Mouse (Mus musculus) hindbrain, embryonic 12.5 days (tissue): ENCODE measurements at regions not wholly inside any gene's neighbourhood (a gene's known extent, or its start where the extent isn't known, plus 50 kb on each side); places are given as distances from the start of the nearest gene placed in this dataset.
A peak's percentile ranks its signal among the peaks of the same experiment; 100 is the strongest.

Source experiments
- ATAC-seq: fragments of 200-750 bp; cut with Nextera tagmentation; 2 replicates; pipeline ENCODE4 v1.8.0; 2017; ENCODE audit warnings: moderate TSS enrichment; ENCODE audit not compliant: low FRiP score
- H3K27ac ChIP-seq: fragments of 300-500 bp; sonication (generic); 2 replicates; pipeline ENCODE4 v1.5.1; 2016; ENCODE audit warnings: mild to moderate bottlenecking
- H3K27me3 ChIP-seq: fragments of 300-500 bp; sonication (generic); 2 replicates; pipeline ENCODE4 v1.6.1; 2016; ENCODE audit warnings: mild to moderate bottlenecking
- H3K36me3 ChIP-seq: fragments of 300-500 bp; sonication (generic); 2 replicates; pipeline ENCODE4 v1.6.1; 2016; ENCODE audit warnings: mild to moderate bottlenecking
- H3K4me1 ChIP-seq: fragments of 300-500 bp; sonication (generic); 2 replicates; pipeline ENCODE4 v1.6.1; 2016
- H3K4me2 ChIP-seq: fragments of 300-500 bp; sonication (generic); replicated peaks from 2 replicates; pipeline ENCODE4 v1.6.1; 2016; ENCODE audit warnings: mild to moderate bottlenecking
- H3K4me3 ChIP-seq: fragments of 300-500 bp; sonication (generic); 2 replicates; pipeline ENCODE4 v1.5.1; 2016; ENCODE audit warnings: mild to moderate bottlenecking
- H3K9ac ChIP-seq: fragments of 300-500 bp; sonication (generic); 2 replicates; pipeline ENCODE4 v1.6.1; 2016; ENCODE audit warnings: mild to moderate bottlenecking, moderate library complexity
- H3K9me3 ChIP-seq: fragments of 300-500 bp; sonication (generic); replicated peaks from 2 replicates; pipeline ENCODE4 v1.6.1; 2016; ENCODE audit warnings: mild to moderate bottlenecking
- WGBS: fragments of 180-500 bp; shearing (Covaris S2); methylation state at CpG from one replicate; pipeline ENCODE4 v1.1.7; 2016; 5-methylcytosine and 5-hydroxymethylcytosine counted together

DNA sequence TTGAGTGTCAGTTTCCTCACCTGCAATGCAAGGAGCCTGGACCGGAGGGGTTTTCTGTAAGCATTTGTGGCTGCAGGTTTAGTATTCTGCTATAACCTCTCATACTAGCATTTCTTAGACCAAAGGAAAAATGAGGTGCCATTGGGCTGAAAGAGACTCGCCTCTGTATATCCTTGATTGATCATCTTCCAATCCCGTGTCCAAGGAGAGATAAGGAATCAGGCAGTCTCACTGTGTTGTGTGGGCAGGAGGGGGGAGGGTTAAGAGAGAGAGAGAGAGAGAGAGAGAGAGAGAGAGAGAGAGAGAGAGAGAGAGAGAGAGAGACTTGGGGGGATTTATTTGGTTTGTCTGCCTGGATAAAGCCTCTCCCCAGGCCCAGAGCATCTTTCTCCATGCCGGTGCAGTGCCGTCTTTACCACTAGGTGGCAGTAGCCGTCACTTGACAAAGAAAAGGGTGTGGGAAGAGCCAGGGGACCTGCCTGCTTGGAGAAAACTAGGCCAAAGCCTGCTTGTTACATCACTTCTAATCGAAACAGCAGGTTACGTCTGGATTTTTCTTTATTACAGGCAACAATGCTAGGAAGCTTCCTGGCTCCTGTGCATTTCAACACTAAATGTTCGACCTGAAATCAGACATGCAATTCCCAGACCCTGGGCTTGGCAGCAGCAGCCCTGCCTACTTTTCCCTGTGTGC is 56.1 kb upstream of the Ces5a start:
- Histone ChIP-seq H3K4me1 (peaks cover 2% of the 10 kb centered on the region; the same call in 1 of the 2 replicates), H3K36me3 (no peaks in the 10 kb centered on the region), H3K27ac (no peak overlapping the region), H3K9ac (no peak overlapping the region), H3K4me2 (no peak overlapping the region), H3K4me3 (no peak overlapping the region), H3K9me3 (no peaks in the 10 kb centered on the region), H3K27me3 (no peaks in the 10 kb centered on the region)
- ATAC-seq: peak; percentile 71; the same call in 1 of the 2 replicates
- WGBS: 39% methylated on average over 9 of the region's 9 CpGs

DNA sequence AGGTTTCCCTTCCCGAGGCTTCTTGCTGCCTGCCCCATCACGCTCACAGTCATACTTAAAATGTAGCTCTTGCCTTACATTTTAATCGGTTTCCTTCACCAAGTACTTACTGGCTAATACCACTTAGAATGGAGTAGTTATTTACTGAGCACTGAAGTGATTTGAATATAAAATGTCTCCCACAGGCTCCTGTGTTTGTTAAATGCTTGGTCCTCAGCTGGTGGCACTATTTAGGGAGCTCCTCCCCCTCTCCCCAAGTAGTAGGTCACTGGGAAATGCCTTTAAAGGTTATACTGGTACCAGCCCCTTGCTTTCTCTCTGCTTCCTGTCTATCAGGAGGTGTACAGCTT is 56.6 kb upstream of the Ces5a start:
- H3K9ac ChIP-seq: no peak overlapping the region
- no peak overlapping the region for H3K27ac ChIP-seq
- H3K36me3 ChIP-seq: no peaks in the 10 kb centered on the region
- H3K27me3 ChIP-seq: no peaks in the 10 kb centered on the region
- ATAC-seq: no peak
- H3K9me3 ChIP-seq: no peaks in the 10 kb centered on the region
- H3K4me1 ChIP-seq: peaks cover 2% of the 10 kb centered on the region; the same call in 1 of the 2 replicates
- no peak overlapping the region for H3K4me3 ChIP-seq
- 20% methylated on average over 3 of the region's 3 CpGs for WGBS
- no peak overlapping the region for H3K4me2 ChIP-seq

DNA sequence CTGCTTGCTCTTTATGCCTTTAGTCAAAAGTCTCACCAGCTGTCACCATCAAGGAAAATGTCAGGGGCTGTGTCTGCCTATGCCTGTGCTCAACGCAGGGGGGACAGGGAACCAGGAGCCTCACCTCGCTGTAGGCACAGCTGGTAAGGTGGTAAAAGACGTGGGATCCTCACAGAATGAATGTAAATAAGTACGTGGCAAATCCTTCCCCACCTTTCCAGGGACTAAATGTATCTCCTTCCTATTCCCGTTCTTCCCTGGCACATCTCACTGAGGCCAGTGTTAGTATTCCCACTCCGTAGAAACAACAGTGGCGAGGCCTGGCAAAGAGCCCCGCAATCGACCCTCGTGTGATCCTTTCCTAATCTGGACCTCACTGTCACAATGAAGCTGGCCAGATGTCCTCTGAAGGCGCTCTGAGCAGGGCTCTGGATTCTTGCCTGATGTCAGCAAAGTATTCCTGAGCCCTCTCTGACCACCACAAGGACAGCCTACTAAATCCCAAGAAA is 63.0 kb upstream of the Ces5a start:
- Histone ChIP-seq H3K27me3 (no peaks in the 10 kb centered on the region), H3K9me3 (no peaks in the 10 kb centered on the region), H3K4me1 (peaks cover 9% of the 10 kb centered on the region; the same call in 1 of the 2 replicates), H3K27ac (no peak overlapping the region), H3K9ac (no peak overlapping the region), H3K36me3 (no peaks in the 10 kb centered on the region), H3K4me3 (no peak overlapping the region), H3K4me2 (no peak overlapping the region)
- ATAC-seq: no peak
- 57% methylated on average over 11 of the region's 11 CpGs for WGBS

DNA sequence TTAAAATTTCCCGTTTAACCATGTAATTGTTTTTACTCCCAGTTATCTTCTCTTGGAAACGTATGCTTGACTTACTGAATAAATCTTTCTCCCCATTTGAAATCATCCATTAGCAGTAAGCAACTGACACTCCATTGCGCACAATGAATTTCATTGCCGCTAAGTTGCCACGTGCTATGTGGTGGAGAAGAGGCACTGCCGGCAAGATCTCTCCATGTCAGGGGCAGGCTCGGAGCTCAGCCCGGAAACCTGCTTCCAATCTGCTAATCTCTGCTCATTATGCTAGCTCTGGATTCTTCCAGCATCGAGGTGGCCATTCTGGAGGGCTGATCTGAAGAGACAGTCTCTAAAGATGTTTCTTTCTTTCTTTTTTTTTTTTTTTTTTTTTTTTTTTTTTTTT is 63.7 kb upstream of the Ces5a start:
- H3K27ac ChIP-seq: no peak overlapping the region
- peaks cover 9% of the 10 kb centered on the region; the same call in 1 of the 2 replicates for H3K4me1 ChIP-seq
- no peak for ATAC-seq
- H3K27me3 ChIP-seq: no peaks in the 10 kb centered on the region
- no peaks in the 10 kb centered on the region for H3K9me3 ChIP-seq
- no peak overlapping the region for H3K4me3 ChIP-seq
- 67% methylated on average over 9 of the region's 9 CpGs for WGBS
- H3K36me3 ChIP-seq: no peaks in the 10 kb centered on the region
- H3K4me2 ChIP-seq: no peak overlapping the region
- no peak overlapping the region for H3K9ac ChIP-seq

DNA sequence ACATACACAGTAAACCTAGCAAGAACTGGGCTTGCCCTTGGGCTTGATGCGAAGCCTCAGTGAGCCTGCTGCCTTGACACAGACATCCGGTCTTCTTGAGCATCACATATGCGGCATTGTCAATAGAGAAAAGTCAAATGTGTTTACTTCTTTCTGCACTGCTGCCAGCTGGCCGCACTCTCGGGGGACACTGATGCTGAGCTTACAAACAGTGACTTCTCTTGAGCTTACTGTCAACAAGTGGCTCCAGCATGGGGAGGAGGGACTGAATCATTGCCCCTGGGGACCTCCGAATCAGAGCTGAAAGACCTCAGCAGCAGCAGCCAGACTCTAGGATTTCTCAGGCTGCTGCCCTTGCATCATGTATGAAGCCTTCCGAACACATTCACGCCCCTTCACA is 64.1 kb upstream of the Ces5a start:
- H3K36me3 ChIP-seq: no peaks in the 10 kb centered on the region
- peaks cover 9% of the 10 kb centered on the region; the same call in 1 of the 2 replicates for H3K4me1 ChIP-seq
- WGBS: 61% methylated on average over 8 of the region's 8 CpGs
- no peak overlapping the region for H3K4me3 ChIP-seq
- no peak overlapping the region for H3K4me2 ChIP-seq
- H3K9me3 ChIP-seq: no peaks in the 10 kb centered on the region
- ATAC-seq: peak; percentile 32; the same call in 1 of the 2 replicates
- H3K27ac ChIP-seq: no peak overlapping the region
- H3K9ac ChIP-seq: no peak overlapping the region
- no peaks in the 10 kb centered on the region for H3K27me3 ChIP-seq

DNA sequence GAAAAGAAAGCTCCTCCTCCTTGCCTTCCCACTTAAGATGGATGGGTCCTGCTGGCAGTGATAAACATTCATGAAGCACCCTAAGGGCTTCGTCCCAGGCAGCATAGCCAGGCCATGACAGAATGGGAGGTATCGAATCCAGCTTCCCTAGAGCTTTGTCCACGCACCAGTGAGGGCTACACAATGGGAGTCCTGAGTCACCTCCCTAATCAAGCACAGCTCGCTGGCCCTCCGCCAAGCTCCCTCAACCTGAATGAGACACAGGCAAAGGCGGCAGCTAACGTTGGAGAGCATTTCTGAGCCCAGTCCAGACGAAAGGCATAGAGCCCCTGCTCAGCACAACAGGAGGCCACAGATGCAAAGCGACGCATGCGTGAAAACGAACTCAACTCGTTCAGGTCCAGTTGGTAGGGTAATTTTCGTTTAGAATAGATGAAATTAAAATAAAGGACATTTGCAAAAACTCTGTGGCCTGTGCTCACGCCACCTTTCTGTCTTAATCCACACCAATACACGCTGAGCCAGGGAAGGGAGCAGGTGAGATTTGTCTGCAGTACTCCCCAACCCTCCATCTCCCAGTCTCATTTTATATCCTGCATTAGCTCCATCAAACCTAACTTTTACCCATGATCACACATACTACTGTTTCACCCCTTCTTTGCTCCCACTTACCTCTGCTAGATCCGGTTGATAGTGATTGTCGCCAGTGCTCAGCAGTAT is 91.3 kb upstream of the Ces5a start:
- 18% methylated on average over 18 of the region's 18 CpGs for WGBS
- H3K4me2 ChIP-seq: peak overlapping the region; percentile 39
- no peaks in the 10 kb centered on the region for H3K9me3 ChIP-seq
- no peak overlapping the region for H3K9ac ChIP-seq
- no peak overlapping the region for H3K4me3 ChIP-seq
- no peaks in the 10 kb centered on the region for H3K27me3 ChIP-seq
- no peaks in the 10 kb centered on the region for H3K36me3 ChIP-seq
- peak; percentile 93 for ATAC-seq
- H3K4me1 ChIP-seq: peaks cover 12% of the 10 kb centered on the region
- peak overlapping the region; percentile 64 for H3K27ac ChIP-seq

DNA sequence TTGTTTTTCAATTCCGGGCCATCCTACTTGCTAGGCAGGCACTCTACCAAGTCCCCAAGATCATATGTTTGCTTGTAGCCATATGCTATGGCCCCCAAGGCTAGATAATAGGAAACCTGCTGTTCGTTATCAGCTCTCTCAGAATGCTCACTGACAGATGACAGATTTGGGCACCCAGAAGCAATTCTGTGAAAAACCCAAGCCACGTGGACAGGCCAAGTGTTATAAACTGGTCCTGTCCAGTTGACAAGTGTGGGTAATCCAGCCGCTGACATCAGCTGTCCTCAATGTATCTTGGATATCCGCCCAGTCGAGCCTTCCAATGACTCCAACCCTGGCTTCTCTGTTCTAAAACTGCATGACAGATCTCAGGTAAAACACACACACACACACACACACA is 92.0 kb upstream of the Ces5a start:
- H3K36me3 ChIP-seq: no peaks in the 10 kb centered on the region
- no peaks in the 10 kb centered on the region for H3K9me3 ChIP-seq
- no peak overlapping the region for H3K27ac ChIP-seq
- no peak overlapping the region for H3K9ac ChIP-seq
- peak; percentile 36; the same call in 1 of the 2 replicates for ATAC-seq
- no peaks in the 10 kb centered on the region for H3K27me3 ChIP-seq
- H3K4me1 ChIP-seq: peaks cover 12% of the 10 kb centered on the region
- H3K4me3 ChIP-seq: no peak overlapping the region
- no peak overlapping the region for H3K4me2 ChIP-seq
- 56% methylated on average over 6 of the region's 6 CpGs for WGBS

DNA sequence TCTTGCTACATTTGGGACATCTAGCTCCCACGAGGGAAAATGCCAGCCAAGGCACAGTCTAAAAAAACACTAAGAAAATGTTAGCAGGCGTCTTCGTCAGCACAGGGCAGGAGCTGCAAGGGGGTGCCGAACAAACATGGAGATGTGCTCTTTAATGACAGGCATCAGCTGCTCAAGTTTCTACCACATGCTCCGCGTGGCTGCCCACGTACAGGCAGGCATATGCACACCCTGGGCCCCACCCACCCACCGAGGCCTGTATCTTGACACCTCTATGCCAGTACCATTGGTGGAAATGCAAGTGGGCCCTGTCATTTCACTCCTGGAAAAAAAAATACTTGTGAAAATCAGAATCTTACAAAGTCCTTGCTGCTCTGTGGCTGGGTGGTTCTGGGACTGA is 97.3 kb upstream of the Ces5a start:
- ATAC-seq: no peak
- Histone ChIP-seq H3K27ac (no peak overlapping the region), H3K4me3 (no peak overlapping the region), H3K4me1 (no peaks in the 10 kb centered on the region), H3K4me2 (no peak overlapping the region), H3K9me3 (no peaks in the 10 kb centered on the region), H3K9ac (no peak overlapping the region), H3K27me3 (no peaks in the 10 kb centered on the region), H3K36me3 (no peaks in the 10 kb centered on the region)
- 83% methylated on average over 8 of the region's 8 CpGs for WGBS

DNA sequence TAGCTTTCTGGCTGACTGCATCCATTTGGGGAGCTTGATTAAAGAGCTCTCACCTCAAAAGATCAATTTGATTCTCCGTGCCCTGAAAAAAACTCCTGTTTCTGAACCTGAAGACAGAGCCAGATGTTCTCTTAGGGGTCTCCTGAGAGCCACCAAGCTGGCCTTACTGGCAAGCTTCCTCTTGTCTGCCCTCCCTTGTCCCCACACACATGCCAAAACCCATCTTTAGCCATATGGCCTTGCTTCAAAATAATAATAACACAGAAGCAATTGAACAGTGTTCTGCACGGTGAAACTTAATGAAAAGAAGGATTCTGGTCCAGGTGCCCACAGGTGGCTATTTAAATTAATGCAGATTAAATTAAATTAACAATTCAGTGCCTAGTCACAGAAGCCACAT is 107.1 kb upstream of the Ces5a start:
- H3K4me1 ChIP-seq: peaks cover 2% of the 10 kb centered on the region; the same call in 1 of the 2 replicates
- WGBS: 47% methylated on average over 2 of the region's 2 CpGs
- H3K9ac ChIP-seq: no peak overlapping the region
- no peak for ATAC-seq
- H3K27ac ChIP-seq: no peak overlapping the region
- H3K4me2 ChIP-seq: no peak overlapping the region
- no peaks in the 10 kb centered on the region for H3K27me3 ChIP-seq
- H3K9me3 ChIP-seq: no peaks in the 10 kb centered on the region
- H3K36me3 ChIP-seq: no peaks in the 10 kb centered on the region
- no peak overlapping the region for H3K4me3 ChIP-seq

DNA sequence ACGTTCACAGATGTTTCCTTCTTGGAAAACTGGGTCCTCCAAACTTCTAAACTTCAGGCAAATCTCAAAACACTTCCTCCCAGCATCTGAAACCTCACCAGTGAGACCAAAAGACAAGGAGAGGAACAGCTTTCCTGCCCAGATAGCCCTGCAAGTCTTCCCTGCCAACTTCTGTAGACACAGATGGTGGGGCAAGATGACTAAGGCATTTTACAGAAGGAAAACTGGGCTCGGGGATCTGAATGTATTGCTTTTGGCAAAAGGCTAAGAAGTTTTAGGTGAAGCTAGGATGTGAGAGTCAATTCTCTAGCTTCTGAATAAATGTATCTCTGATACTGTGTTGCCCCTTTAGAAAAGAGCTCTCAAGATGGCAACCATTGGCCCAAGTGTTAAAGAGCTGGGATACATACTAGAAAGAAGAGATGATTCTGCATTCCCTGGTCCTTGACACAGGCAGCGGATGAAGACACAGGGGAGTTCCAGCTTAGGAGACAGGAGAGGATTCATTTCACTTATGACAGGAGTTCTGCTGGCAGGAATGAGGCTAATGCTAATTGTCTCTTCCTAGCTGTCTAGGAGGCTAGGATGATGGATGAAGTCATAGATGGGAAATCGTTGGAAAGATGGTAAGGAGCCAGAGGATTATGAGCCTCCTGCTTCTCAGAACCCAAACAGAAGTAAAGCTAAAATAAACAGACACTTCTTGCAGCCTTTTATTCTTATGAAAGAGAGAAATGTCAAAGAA is 108.0 kb upstream of the Ces5a start:
- no peaks in the 10 kb centered on the region for H3K36me3 ChIP-seq
- no peak for ATAC-seq
- H3K4me1 ChIP-seq: peaks cover 2% of the 10 kb centered on the region; the same call in 1 of the 2 replicates
- H3K27me3 ChIP-seq: no peaks in the 10 kb centered on the region
- H3K9ac ChIP-seq: no peak overlapping the region
- no peak overlapping the region for H3K4me3 ChIP-seq
- H3K4me2 ChIP-seq: no peak overlapping the region
- H3K9me3 ChIP-seq: no peaks in the 10 kb centered on the region
- H3K27ac ChIP-seq: no peak overlapping the region
- 83% methylated on average over 4 of the region's 4 CpGs for WGBS

DNA sequence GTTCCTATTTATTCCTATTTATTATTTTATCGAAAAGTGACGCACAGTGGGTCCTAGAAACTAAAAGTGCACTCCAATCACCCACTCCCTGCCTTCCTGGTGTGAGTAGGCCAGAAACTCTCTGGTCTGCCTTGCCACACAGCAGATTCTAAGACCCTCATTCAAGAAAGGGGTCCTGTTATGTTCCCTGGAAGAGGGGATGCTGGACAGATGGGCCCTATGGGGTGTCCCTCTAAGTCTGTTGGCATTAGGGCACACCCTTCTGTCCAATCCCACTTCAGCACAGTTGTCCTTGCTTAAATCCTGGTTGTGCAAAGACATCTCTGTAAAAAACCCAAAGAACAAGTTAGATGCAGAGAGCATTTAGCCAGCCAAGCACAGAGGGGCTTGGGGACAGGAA is 117.8 kb upstream of the Ces5a start:
- Histone ChIP-seq H3K27me3 (no peaks in the 10 kb centered on the region), H3K9ac (no peak overlapping the region), H3K9me3 (no peaks in the 10 kb centered on the region), H3K27ac (no peak overlapping the region), H3K36me3 (no peaks in the 10 kb centered on the region), H3K4me1 (no peaks in the 10 kb centered on the region), H3K4me2 (no peak overlapping the region), H3K4me3 (no peak overlapping the region)
- ATAC-seq: no peak
- WGBS: 91% methylated on average over 2 of the region's 2 CpGs

DNA sequence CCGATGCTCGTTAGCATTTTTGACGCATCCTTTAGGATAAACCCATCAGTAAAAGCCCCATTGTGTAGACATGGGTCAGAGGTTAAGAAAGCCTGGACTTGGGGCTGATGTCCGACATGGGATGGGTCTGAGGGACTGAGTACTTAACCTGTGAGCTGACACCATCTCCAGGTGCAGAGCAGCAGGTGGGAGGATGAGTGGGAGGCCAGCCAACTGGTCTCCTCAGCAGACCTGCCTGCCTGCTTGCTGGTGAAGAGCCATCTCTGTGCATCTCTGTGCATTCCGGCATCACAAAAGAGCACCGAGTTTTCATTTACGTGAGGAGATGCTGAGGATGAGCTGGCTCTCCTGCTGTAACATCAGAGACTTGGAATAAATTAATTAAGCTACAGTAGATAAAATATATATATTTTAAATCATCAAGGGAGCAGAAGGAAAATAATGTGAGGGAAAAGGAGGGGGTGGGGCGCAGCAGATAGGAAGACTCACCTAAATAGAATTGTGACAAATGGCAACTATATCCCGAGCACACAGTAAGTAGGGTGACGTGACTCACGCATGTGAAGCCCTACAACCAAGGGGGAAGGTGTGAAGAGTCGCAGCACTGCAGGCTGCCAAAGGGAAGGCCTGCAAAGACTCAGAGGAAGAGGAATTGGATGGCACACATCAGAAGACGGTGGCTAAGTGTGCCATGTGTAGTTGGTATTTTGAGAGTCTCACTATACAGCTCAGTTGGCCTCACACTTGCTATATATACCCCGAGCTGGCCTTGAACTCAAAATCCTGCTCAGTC is 118.5 kb upstream of the Ces5a start:
- no peak for ATAC-seq
- no peaks in the 10 kb centered on the region for H3K27me3 ChIP-seq
- 79% methylated on average over 14 of the region's 14 CpGs for WGBS
- no peaks in the 10 kb centered on the region for H3K9me3 ChIP-seq
- no peak overlapping the region for H3K4me2 ChIP-seq
- no peaks in the 10 kb centered on the region for H3K36me3 ChIP-seq
- no peak overlapping the region for H3K4me3 ChIP-seq
- no peak overlapping the region for H3K9ac ChIP-seq
- no peak overlapping the region for H3K27ac ChIP-seq
- H3K4me1 ChIP-seq: no peaks in the 10 kb centered on the region
